Mouse (Mus musculus) left cerebral cortex, adult 8-10 months (tissue): ENCODE results near the gene Wdr45. TPM values are rescaled to one million over a fixed set of nuclear protein-coding genes. Genes with fewer than 3 reads are reported as not detected.
"Not testable (repeated sequence)": the region's sequence is repeated elsewhere in the genome, so short reads cannot be mapped to it uniquely, and the experiment has no call there.

Experiments used
- DNase-seq, 2 experiments: peaks; one replicate each; pipeline ENCODE4 v3.0.0; 2022; ENCODE audit warnings: low spot score in 2 of 2
- total RNA-seq, 4 experiments: library from RNA; stranded (reverse); gene quantifications; 2 replicates each; pipeline ENCODE4 v1.2.4; 2022

The Wdr45 gene
- 10 to 100 TPM; 59.1 to 71.0 (median 67.8) TPM for total RNA-seq

- peak; percentile 78 to 95 for DNase-seq
Observed at GRCm38 (mm10) chrX:7714135-7714899, at the start of gene Wdr45. TSS of gene Wdr45 (plus strand) at chrX:7714333.

- DNase-seq, result no peak
Observed at GRCm38 (mm10) chrX:7664791-7665190, 49.3 kb upstream of the Wdr45 start.

- no peak for DNase-seq
Observed at GRCm38 (mm10) chrX:7665739-7666502, 48.2 kb upstream of the Wdr45 start.

- no peak for DNase-seq
Observed at GRCm38 (mm10) chrX:7670390-7670881, 43.7 kb upstream of the Wdr45 start.

GRCm38 (mm10) chrX:7670921-7671623, 43.1 kb upstream of the Wdr45 start, which contains the start of gene Plp2:
TSS of gene Plp2 (minus strand) at chrX:7671390.
- no peak for DNase-seq

- no peak for DNase-seq
Observed at GRCm38 (mm10) chrX:7672739-7673138, 41.4 kb upstream of the Wdr45 start.

- no peak for DNase-seq
Observed at GRCm38 (mm10) chrX:7673578-7674281, 40.4 kb upstream of the Wdr45 start.

- DNase-seq, result no peak
Observed at GRCm38 (mm10) chrX:7674284-7675000, 39.7 kb upstream of the Wdr45 start.

- no peak for DNase-seq
Observed at GRCm38 (mm10) chrX:7675001-7675380, 39.1 kb upstream of the Wdr45 start.

GRCm38 (mm10) chrX:7678986-7679385, 35.1 kb upstream of the Wdr45 start:
- DNase-seq, result no peak

- DNase-seq, result peak; percentile 72 to 75
Observed at GRCm38 (mm10) chrX:7679405-7680056, 34.6 kb upstream of the Wdr45 start.

- DNase-seq, result no peak
Observed at GRCm38 (mm10) chrX:7680057-7680412, 34.1 kb upstream of the Wdr45 start.

GRCm38 (mm10) chrX:7680864-7681263, 33.3 kb upstream of the Wdr45 start, which contains the start of gene Magix:
TSS of gene Magix (minus strand) at chrX:7681251.
- no peak for DNase-seq

GRCm38 (mm10) chrX:7688321-7688720, 25.8 kb upstream of the Wdr45 start:
- DNase-seq, result no peak

- DNase-seq, result no peak
Observed at GRCm38 (mm10) chrX:7690486-7690885, 23.6 kb upstream of the Wdr45 start.

- DNase-seq, result no peak
Observed at GRCm38 (mm10) chrX:7692862-7693261, 21.3 kb upstream of the Wdr45 start.

- no peak for DNase-seq
Observed at GRCm38 (mm10) chrX:7696520-7696919, 17.6 kb upstream of the Wdr45 start.

GRCm38 (mm10) chrX:7696954-7697381, 17.2 kb upstream of the Wdr45 start, which contains the start of gene Gpkow:
TSS of gene Gpkow (plus strand) at chrX:7697131.
- peak; percentile 49 to 86 for DNase-seq

GRCm38 (mm10) chrX:7713764-7714134, 384 bp upstream of the Wdr45 start:
- DNase-seq, result not testable (repeated sequence)

- DNase-seq, result not testable (repeated sequence)
Observed at GRCm38 (mm10) chrX:7716058-7716457, 1.9 kb downstream of the Wdr45 start.
